Mouse (Mus musculus): ENCODE results near the gene Rpl29. TPM values are rescaled to one million over a fixed set of nuclear protein-coding genes. Genes with fewer than 3 reads are reported as not detected.

Rpl29 gene
- polyA plus RNA-seq, 1 experiment: 357 TPM

DNA sequence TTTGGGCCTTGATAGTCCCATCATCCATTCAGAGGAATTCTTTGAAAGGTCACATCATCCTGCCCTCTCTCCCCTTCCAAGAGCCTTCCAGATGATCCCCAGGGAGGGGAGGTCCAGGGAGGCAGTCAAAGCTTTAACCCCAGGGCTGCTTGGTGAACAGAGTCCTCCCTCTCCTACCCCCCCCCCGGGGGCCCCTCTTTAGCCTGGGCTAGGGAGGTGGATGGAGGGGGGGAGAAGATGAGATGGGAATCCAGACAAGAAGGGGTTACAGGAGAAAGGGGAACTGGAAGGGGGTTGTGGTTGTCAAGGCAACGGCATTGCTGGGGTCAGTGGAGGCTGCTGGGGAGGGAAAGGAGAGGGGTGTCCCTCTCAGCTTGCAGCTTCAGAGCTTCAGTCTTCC, 8.6 kb upstream of the Rpl29 start:
- H3K27ac ChIP-seq (ENCODE audit: control insufficient read depth, insufficient read depth, low read depth, low read length): no peak overlapping the region
- no peaks in the 10 kb centered on the region for H3K27me3 ChIP-seq (ENCODE audit: control insufficient read depth, insufficient read depth, low read length)
- no peak overlapping the region for H3K4me3 ChIP-seq (ENCODE audit: control insufficient read depth, low read depth, low read length)
- peaks cover 11% of the 10 kb centered on the region for H3K4me1 ChIP-seq (ENCODE audit: control insufficient read depth, insufficient read depth, low read length)
- no peak for TF ChIP-seq CTCF (IDR thresholded peaks at IDR 0.05; ENCODE audit: control insufficient read depth, insufficient read depth, insufficient replicate concordance, low read depth, low read length)
- no peak for TF ChIP-seq POLR2A (IDR thresholded peaks at IDR 0.05; ENCODE audit: control insufficient read depth, low read depth, low read length)
- no peaks in the 10 kb centered on the region for H3K36me3 ChIP-seq (ENCODE audit: control insufficient read depth, insufficient read depth, low read length)

DNA sequence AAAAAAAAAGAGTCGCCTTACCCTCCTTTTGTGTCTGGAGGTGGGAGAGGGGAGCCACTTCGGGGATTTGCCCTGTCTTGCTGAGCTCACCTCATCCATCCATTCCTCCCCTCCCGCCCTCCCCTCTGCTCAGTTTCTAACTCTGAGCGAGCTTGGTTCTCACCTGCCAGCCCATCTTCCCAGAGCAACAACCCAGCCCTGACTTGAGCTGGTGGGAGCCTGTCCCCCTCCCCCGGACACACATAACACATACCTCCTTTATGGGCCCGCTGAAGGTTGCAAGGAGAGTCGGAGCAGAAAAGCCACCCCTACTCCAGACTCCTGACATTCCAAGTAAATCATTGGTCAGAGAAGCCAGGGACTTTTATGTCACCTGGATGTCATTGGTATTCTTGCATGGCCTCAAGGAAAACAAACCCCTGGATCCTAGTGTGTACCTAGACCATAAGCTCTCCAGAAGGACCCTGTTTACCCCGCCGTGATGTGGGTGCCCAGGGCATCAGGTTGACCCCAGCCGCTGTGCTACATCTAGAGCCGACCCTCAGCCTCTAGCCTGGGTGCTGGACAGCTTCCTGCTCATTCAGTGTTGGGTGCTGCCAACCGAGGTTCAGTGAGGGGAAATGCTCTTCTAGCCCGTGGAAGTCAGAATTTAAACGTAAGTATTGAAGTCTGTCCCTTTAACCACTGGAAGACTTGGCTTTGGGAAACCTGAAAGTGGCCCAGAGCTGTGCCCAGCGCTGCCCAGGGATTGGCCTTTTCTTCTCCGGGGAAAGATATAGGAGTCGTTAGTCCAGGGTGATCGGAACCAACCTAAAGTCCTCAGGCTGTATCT, 8.0 kb upstream of the Rpl29 start:
- H3K36me3 ChIP-seq (ENCODE audit: control insufficient read depth, insufficient read depth, low read length): no peaks in the 10 kb centered on the region
- TF ChIP-seq POLR2A (IDR thresholded peaks at IDR 0.05; ENCODE audit: control insufficient read depth, low read depth, low read length) (no peak), CTCF (IDR thresholded peaks at IDR 0.05; ENCODE audit: control insufficient read depth, insufficient read depth, insufficient replicate concordance, low read depth, low read length) (no peak)
- no peak overlapping the region for H3K4me3 ChIP-seq (ENCODE audit: control insufficient read depth, low read depth, low read length)
- H3K27me3 ChIP-seq (ENCODE audit: control insufficient read depth, insufficient read depth, low read length): no peaks in the 10 kb centered on the region
- H3K27ac ChIP-seq (ENCODE audit: control insufficient read depth, insufficient read depth, low read depth, low read length): no peak overlapping the region
- H3K4me1 ChIP-seq (ENCODE audit: control insufficient read depth, insufficient read depth, low read length): peaks cover 11% of the 10 kb centered on the region

DNA sequence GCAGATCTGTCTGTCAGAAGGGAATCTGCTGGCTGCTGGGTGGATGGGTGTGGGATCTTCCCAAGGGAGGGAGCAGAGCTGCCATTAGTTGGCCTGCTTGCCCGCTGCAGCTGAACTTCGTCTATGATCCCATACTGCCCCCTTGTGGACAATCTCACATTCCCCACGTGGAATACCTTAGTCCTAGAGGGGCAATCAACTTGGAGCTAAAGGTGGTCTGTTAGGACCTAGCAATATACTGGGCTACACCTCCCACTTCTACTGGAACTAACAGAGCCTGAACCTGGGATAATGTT, 7.4 kb upstream of the Rpl29 start:
- Histone ChIP-seq H3K27ac (ENCODE audit: control insufficient read depth, insufficient read depth, low read depth, low read length) (no peak overlapping the region), H3K27me3 (ENCODE audit: control insufficient read depth, insufficient read depth, low read length) (no peaks in the 10 kb centered on the region), H3K4me3 (ENCODE audit: control insufficient read depth, low read depth, low read length) (no peak overlapping the region), H3K36me3 (ENCODE audit: control insufficient read depth, insufficient read depth, low read length) (no peaks in the 10 kb centered on the region), H3K4me1 (ENCODE audit: control insufficient read depth, insufficient read depth, low read length) (peaks cover 11% of the 10 kb centered on the region)
- TF ChIP-seq POLR2A (IDR thresholded peaks at IDR 0.05; ENCODE audit: control insufficient read depth, low read depth, low read length) (no peak), CTCF (IDR thresholded peaks at IDR 0.05; ENCODE audit: control insufficient read depth, insufficient read depth, insufficient replicate concordance, low read depth, low read length) (peak; percentile 79; the same call in 1 of the 2 replicates)

DNA sequence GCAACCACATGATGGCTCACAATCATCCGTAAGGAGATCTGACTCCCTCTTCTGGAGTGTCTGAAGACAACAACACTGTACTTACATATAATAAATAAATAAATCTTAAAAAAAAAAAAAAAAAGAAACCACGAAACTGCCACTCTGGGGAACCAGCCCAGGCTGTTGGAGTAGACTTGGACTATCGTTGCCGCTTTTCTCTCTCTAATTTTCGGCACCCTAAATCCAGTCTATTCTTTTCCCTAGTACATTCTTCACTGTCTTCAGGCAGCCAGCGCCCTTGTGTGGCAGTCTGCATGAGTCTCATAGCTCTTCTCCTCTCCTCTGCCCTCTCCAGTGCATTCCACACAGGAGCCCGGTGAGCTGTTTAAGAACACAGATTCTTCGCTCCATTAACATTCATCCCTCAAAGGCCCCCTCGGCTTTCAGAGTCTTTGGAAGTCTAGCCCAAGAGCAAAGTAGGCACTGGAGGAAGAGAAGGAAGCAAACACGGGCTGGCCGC, 484 bp upstream of the Rpl29 start:
- Histone ChIP-seq H3K27me3 (ENCODE audit: control insufficient read depth, insufficient read depth, low read length) (no peaks in the 10 kb centered on the region), H3K4me1 (ENCODE audit: control insufficient read depth, insufficient read depth, low read length) (peaks cover 2% of the 10 kb centered on the region; the same call in 1 of the 2 replicates), H3K36me3 (ENCODE audit: control insufficient read depth, insufficient read depth, low read length) (no peaks in the 10 kb centered on the region; the same call in none of the 2 replicates), H3K27ac (ENCODE audit: control insufficient read depth, insufficient read depth, low read depth, low read length) (peak overlapping the region; percentile 82), H3K4me3 (ENCODE audit: control insufficient read depth, low read depth, low read length) (peak overlapping the region; percentile 87)
- TF ChIP-seq CTCF (IDR thresholded peaks at IDR 0.05; ENCODE audit: control insufficient read depth, insufficient read depth, insufficient replicate concordance, low read depth, low read length) (no peak), POLR2A (IDR thresholded peaks at IDR 0.05; ENCODE audit: control insufficient read depth, low read depth, low read length) (no peak)

DNA sequence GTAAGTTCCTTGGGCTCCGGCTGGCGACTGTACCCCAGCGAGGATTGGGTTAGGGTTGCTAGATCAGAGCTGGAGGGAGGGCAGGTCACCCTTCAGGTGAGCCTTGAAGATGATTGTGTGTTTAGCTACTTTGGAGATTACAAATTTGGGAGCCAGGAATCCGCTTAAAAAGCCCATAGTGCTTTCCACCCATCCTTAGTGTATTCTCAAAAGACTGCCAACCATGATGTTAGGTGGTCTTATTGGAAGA, 686 bp downstream of the Rpl29 start:
- no peaks in the 10 kb centered on the region; the same call in none of the 2 replicates for H3K36me3 ChIP-seq (ENCODE audit: control insufficient read depth, insufficient read depth, low read length)
- H3K4me3 ChIP-seq (ENCODE audit: control insufficient read depth, low read depth, low read length): peak overlapping the region; percentile 87
- H3K27me3 ChIP-seq (ENCODE audit: control insufficient read depth, insufficient read depth, low read length): no peaks in the 10 kb centered on the region
- H3K4me1 ChIP-seq (ENCODE audit: control insufficient read depth, insufficient read depth, low read length): peaks cover 2% of the 10 kb centered on the region; the same call in 1 of the 2 replicates
- TF ChIP-seq CTCF (IDR thresholded peaks at IDR 0.05; ENCODE audit: control insufficient read depth, insufficient read depth, insufficient replicate concordance, low read depth, low read length) (no peak), POLR2A (IDR thresholded peaks at IDR 0.05; ENCODE audit: control insufficient read depth, low read depth, low read length) (no peak)
- H3K27ac ChIP-seq (ENCODE audit: control insufficient read depth, insufficient read depth, low read depth, low read length): peak overlapping the region; percentile 68; the same call in 1 of the 2 replicates

DNA sequence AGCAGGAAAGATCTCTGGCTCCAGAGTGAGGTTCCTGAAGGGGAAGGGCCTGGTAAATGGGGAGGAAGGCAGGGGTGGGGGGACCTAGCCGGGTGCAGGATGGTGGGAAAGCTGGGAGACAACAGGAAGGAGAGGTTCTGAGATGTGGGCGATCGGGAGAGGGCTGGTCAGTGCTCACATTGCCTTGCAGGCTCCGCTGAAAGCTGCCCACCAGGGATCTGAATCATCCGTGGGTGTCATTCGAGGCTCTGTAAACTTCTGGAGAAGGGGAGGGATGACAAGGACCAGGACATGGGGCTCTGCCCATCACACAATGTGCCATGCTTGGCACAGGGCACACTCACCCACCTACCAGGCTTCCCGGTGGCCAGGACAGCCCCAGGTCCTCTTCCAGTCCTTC, 4.1 kb downstream of the Rpl29 start:
- no peaks in the 10 kb centered on the region; the same call in none of the 2 replicates for H3K36me3 ChIP-seq (ENCODE audit: control insufficient read depth, insufficient read depth, low read length)
- no peak for TF ChIP-seq CTCF (IDR thresholded peaks at IDR 0.05; ENCODE audit: control insufficient read depth, insufficient read depth, insufficient replicate concordance, low read depth, low read length)
- TF ChIP-seq POLR2A (IDR thresholded peaks at IDR 0.05; ENCODE audit: control insufficient read depth, low read depth, low read length): no peak

DNA sequence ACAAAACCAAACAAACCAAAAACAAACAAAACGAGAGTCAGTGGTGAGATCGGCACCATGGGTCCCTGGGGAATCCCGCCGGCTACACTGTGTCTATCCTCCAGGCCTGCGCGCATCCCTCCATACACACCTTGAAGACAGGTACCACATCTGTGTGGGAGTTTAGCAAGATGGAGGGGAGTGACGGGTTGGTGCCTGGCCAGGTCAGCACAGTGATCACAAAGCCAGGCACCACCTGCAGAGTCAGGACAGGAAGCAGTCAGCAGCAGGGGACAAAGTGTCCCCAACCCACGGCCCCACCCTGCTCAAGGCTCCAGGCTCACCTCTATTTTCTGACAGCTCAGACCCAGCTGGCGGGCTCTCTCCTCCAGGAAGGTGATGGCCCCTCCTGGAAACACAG, 7.3 kb downstream of the Rpl29 start:
- H3K36me3 ChIP-seq (ENCODE audit: control insufficient read depth, insufficient read depth, low read length): no peaks in the 10 kb centered on the region; the same call in none of the 2 replicates
- H3K4me3 ChIP-seq (ENCODE audit: control insufficient read depth, low read depth, low read length): no peak overlapping the region
- no peaks in the 10 kb centered on the region for H3K27me3 ChIP-seq (ENCODE audit: control insufficient read depth, insufficient read depth, low read length)
- peaks cover 15% of the 10 kb centered on the region for H3K4me1 ChIP-seq (ENCODE audit: control insufficient read depth, insufficient read depth, low read length)
- H3K27ac ChIP-seq (ENCODE audit: control insufficient read depth, insufficient read depth, low read depth, low read length): no peak overlapping the region
- TF ChIP-seq POLR2A (IDR thresholded peaks at IDR 0.05; ENCODE audit: control insufficient read depth, low read depth, low read length): no peak

More for the DNA sequence above, 4.1 kb downstream of the Rpl29 start:
- H3K4me1 ChIP-seq (ENCODE audit: control insufficient read depth, insufficient read depth, low read length): peaks cover 11% of the 10 kb centered on the region
- H3K27me3 ChIP-seq (ENCODE audit: control insufficient read depth, insufficient read depth, low read length): no peaks in the 10 kb centered on the region
- no peak overlapping the region for H3K27ac ChIP-seq (ENCODE audit: control insufficient read depth, insufficient read depth, low read depth, low read length)
- H3K4me3 ChIP-seq (ENCODE audit: control insufficient read depth, low read depth, low read length): no peak overlapping the region

All from testis, adult 2 months (tissue).